Mouse (Mus musculus): Measurements from ENCODE around the gene Rpl3l. TPM values are rescaled to one million over a fixed set of nuclear protein-coding genes. Genes with fewer than 3 reads are reported as not detected.

Gene Rpl3l
- total and polyA plus RNA-seq, 3 experiments: 0.12 to 0.24 TPM; not detected in 1

- H3K4me3 ChIP-seq (ENCODE audit: control insufficient read depth in 1 of 2, insufficient read depth in 1 of 2, low read depth in 2 of 2, low read length in 2 of 2): no peak overlapping the region
- peaks cover under 1% of the 10 kb centered on the region for H3K79me2 ChIP-seq (ENCODE audit: control insufficient read depth, insufficient read depth, low read length, poor library complexity)
- no peaks in the 10 kb centered on the region for H3K27me3 ChIP-seq (ENCODE audit: control insufficient read depth in 1 of 2, insufficient read depth in 2 of 2, low read length in 2 of 2)
- H3K4me1 ChIP-seq (ENCODE audit: control insufficient read depth in 1 of 2, insufficient read depth in 2 of 2, low read length in 2 of 2): peaks cover 0 to 12% of the 10 kb centered on the region in 2 experiments; a peak in 3 of 4 replicates
- peaks cover 0 to 5% of the 10 kb centered on the region in 2 experiments; a peak in 1 of 4 replicates for H3K36me3 ChIP-seq (ENCODE audit: control insufficient read depth in 1 of 2, insufficient read depth in 2 of 2, low read length in 2 of 2)
- H3K9me3 ChIP-seq (replicated peaks; ENCODE audit: insufficient read depth, low read length): no peaks in the 10 kb centered on the region
- no peak overlapping the region for H3K27ac ChIP-seq (ENCODE audit: control insufficient read depth, low read depth, low read length)
- no peak for TF ChIP-seq HCFC1 (IDR thresholded peaks at IDR 0.05; ENCODE audit: low read depth, low read length)
- no peak for TF ChIP-seq ELF1 (IDR thresholded peaks at IDR 0.05; ENCODE audit: low read depth, low read length)
- no peak for TF ChIP-seq ZC3H11A (IDR thresholded peaks at IDR 0.05; ENCODE audit: low read depth, low read length)
- TF ChIP-seq ZMIZ1 (IDR thresholded peaks at IDR 0.05; ENCODE audit: low read depth, low read length): no peak
- no peak for TF ChIP-seq MXI1 (IDR thresholded peaks at IDR 0.05; ENCODE audit: low read depth, low read length)
- no peak for TF ChIP-seq JUND (IDR thresholded peaks at IDR 0.05; ENCODE audit: low read depth, low read length)
- TF ChIP-seq CHD1 (IDR thresholded peaks at IDR 0.05; ENCODE audit: low read depth, low read length): no peak
- TF ChIP-seq MYC (IDR thresholded peaks at IDR 0.05; ENCODE audit: low read depth, low read length): no peak
- TF ChIP-seq MAFK (IDR thresholded peaks at IDR 0.05; ENCODE audit: borderline replicate concordance, low read depth, low read length): no peak
- no peak for TF ChIP-seq TAL1 (IDR thresholded peaks at IDR 0.05; ENCODE audit: low read length)
- no peak for TF ChIP-seq TBP (IDR thresholded peaks at IDR 0.05; ENCODE audit: low read depth, low read length)
- TF ChIP-seq NELFE (IDR thresholded peaks at IDR 0.05; ENCODE audit: low read depth, low read length): no peak
- no peak for TF ChIP-seq POLR2AphosphoS2 (IDR thresholded peaks at IDR 0.05; ENCODE audit: low read length)
- no peak for TF ChIP-seq ZKSCAN1 (IDR thresholded peaks at IDR 0.05; ENCODE audit: low read depth, low read length)
- H3K9ac ChIP-seq (ENCODE audit: control insufficient read depth, low read depth, low read length, poor library complexity, severe bottlenecking): no peak overlapping the region
- DNase-seq (ENCODE audit: low read depth, low spot score): no peak
These were observed 1.4 kb downstream of the Rpl3l start for GRCm38 (mm10) chr17:24729067-24729466.

GRCm38 (mm10) chr17:24730787-24731186 lies 3.2 kb downstream of the Rpl3l start:
- Histone ChIP-seq H3K36me3 (ENCODE audit: control insufficient read depth in 1 of 2, insufficient read depth in 2 of 2, low read length in 2 of 2) (peaks cover 0 to 5% of the 10 kb centered on the region in 2 experiments; a peak in 1 of 4 replicates), H3K9me3 (replicated peaks; ENCODE audit: insufficient read depth, low read length) (no peaks in the 10 kb centered on the region), H3K4me3 (ENCODE audit: control insufficient read depth in 1 of 2, insufficient read depth in 1 of 2, low read depth in 2 of 2, low read length in 2 of 2) (no peak overlapping the region), H3K27ac (ENCODE audit: control insufficient read depth, low read depth, low read length) (no peak overlapping the region), H3K9ac (ENCODE audit: control insufficient read depth, low read depth, low read length, poor library complexity, severe bottlenecking) (no peak overlapping the region), H3K4me1 (ENCODE audit: control insufficient read depth in 1 of 2, insufficient read depth in 2 of 2, low read length in 2 of 2) (peaks cover 0 to 17% of the 10 kb centered on the region in 2 experiments; a peak in 3 of 4 replicates), H3K27me3 (ENCODE audit: control insufficient read depth in 1 of 2, insufficient read depth in 2 of 2, low read length in 2 of 2) (no peaks in the 10 kb centered on the region), H3K79me2 (ENCODE audit: control insufficient read depth, insufficient read depth, low read length, poor library complexity) (no peaks in the 10 kb centered on the region)
- TF ChIP-seq ETS1 (IDR thresholded peaks at IDR 0.05; ENCODE audit: low read depth, low read length) (no peak), RCOR1 (IDR thresholded peaks at IDR 0.05; ENCODE audit: low read depth, low read length) (no peak), POLR2A (IDR thresholded peaks at IDR 0.05; ENCODE audit: control insufficient read depth in 1 of 2, insufficient read depth in 1 of 2, low read depth in 1 of 2, low read length in 2 of 2, poor library complexity in 1 of 2) (no peak), ZKSCAN1 (IDR thresholded peaks at IDR 0.05; ENCODE audit: low read depth, low read length) (no peak), MXI1 (IDR thresholded peaks at IDR 0.05; ENCODE audit: low read depth, low read length) (no peak), GABPA (IDR thresholded peaks at IDR 0.05; ENCODE audit: low read depth, low read length) (no peak), EP300 (IDR thresholded peaks at IDR 0.05; ENCODE audit: low read depth in 1 of 2, low read length in 2 of 2) (no peak), CTCF (IDR thresholded peaks at IDR 0.05 in 2 of 3, conservative IDR thresholded peaks at IDR 0.05 in 1 of 3; ENCODE audit: control insufficient read depth in 1 of 3, insufficient read depth in 1 of 3, low read depth in 2 of 3, low read length in 3 of 3, poor library complexity in 1 of 3, severe bottlenecking in 1 of 3) (no peak), CHD2 (IDR thresholded peaks at IDR 0.05; ENCODE audit: low read length) (no peak), ZC3H11A (IDR thresholded peaks at IDR 0.05; ENCODE audit: low read depth, low read length) (no peak), BHLHE40 (IDR thresholded peaks at IDR 0.05; ENCODE audit: borderline replicate concordance, low read depth, low read length) (no peak)
- DNase-seq (ENCODE audit: low read depth, low spot score): no peak

Data from MEL (cell line).